Mouse (Mus musculus) adrenal gland, postnatal 36 days (tissue): Measurements from ENCODE around the gene Hmgb3. TPM values are rescaled to one million over a fixed set of nuclear protein-coding genes. Genes with fewer than 3 reads are reported as not detected.
A peak's percentile ranks its signal among the peaks of the same experiment; 100 is the strongest.

ENCODE experiments used
- DNase-seq, 2 experiments: peaks; one replicate each; pipeline ENCODE4 v3.0.0; 2021; ENCODE audit warnings: mixed read lengths in 1 of 2
- microRNA-seq: library from miRNA; unstranded; fragments of <30 nt; microRNA quantifications from one replicate; pipeline ENCODE4 v1.2.0, GENCODE M21; 2021
- total RNA-seq, 2 experiments: library from RNA; stranded (reverse); gene quantifications; 2 replicates each; pipeline ENCODE4 v1.2.3; 2021

Gene Hmgb3
- total RNA-seq, 2 experiments from 2014 or later: 168 to 216 TPM

DNA sequence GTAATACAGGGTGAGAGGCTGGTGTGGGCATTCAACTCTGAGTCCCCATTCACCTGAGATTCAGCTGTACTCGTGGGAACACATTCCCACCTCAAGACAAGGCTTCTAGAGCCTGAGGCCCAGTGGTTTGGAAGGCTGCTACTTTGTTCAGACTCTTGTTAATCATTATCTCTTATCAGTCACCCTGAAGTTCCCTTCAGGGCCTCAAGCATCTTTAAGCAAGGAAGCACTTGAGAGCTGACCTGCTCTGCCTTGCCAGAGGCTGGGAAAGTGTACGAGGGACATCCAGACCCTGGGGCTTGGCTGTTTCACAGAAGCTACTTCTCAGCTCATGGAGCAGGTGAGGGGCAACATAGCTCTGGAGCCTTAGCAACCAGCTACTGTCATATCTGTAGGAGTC lies 19.8 kb downstream of the Hmgb3 start:
- no peak for DNase-seq

DNA sequence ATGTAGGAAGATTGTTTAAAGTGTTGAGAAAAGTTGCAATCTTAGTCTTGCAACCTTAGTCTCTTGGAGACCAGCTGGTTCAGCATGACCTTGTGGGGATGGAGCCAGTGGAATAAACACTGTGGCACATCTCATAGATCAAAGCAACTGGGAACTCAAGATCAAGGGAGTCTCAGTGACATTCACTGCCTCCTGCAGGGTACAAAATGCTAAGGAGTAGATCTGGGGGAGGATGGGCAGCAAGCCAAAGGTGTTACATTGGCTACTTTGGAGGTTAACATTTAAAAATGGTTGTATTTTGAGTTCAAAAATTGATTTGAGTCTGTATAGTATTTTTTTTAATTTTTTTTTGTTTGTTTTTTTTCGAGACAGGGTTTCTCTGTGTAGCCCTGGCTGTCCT lies 33.5 kb downstream of the Hmgb3 start:
- DNase-seq: peak; percentile 7 to 43

DNA sequence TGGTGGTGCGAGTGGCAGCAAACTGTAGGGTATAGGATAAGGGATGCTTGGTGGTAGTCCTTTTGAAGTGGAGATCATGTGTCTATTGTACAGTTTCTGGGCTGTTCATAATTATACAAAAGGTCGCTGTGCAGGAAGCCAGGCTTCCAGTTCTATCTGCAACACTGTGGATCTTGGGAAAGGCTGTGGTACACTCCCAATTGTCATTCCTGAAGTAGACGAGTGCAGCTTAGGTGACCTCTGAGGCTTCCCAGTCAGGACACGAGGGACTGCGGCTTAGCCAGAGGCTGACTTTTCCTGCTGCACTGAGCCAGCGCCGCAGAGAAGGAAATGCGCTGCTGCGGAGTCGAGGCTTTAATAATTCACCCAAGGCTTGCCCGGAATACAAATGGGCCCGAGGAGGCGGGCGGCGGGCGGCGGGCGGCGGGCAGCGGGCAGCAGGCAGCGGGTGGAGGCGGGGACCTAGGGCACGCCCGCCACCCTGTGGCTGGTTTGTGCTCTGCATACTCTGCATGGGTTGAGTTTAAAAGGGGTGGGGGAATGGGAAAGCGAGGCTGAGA lies 45.4 kb downstream of the Hmgb3 start:
- peak; percentile 58 to 78 for DNase-seq

Small RNA genes within 50 kb of the gene (microRNA-seq; reads per million reads assigned to microRNA genes)
- gene Gm23945: not detected

Other genes with a start within 250 kb of the Hmgb3 start
- 10 to 100 TPM; 30.6 to 34.8 TPM for gene Mtmr1, start 191.2 kb upstream of the Hmgb3 start, total RNA-seq
- gene Cd99l2, start 63.1 kb upstream of the Hmgb3 start, total RNA-seq: 10 to 100 TPM; 84.0 to 93.2 TPM
- gene Gpr50, start 107.7 kb downstream of the Hmgb3 start, total RNA-seq: not detected